Mouse (Mus musculus) bone marrow macrophage, adult 2 months (primary cell): Measurements from ENCODE around the gene Mrgprx2.
"Not testable (repeated sequence)": the region's sequence is repeated elsewhere in the genome, so short reads cannot be mapped to it uniquely, and the experiment has no call there.

ENCODE experiments used
- CTCF ChIP-seq: IDR thresholded peaks from 2 replicates; pipeline ENCODE4 v1.5.1; 2012; ENCODE audit warnings: low read depth, mild to moderate bottlenecking, low read length, moderate library complexity
- POLR2A ChIP-seq: IDR thresholded peaks from 2 replicates; pipeline ENCODE4 v1.6.1; 2012; ENCODE audit warnings: mild to moderate bottlenecking, low read depth, low read length, borderline replicate concordance

- not testable (repeated sequence) for TF ChIP-seq CTCF, POLR2A
Measured at GRCm38 (mm10) chr7:48435936-48436335, 63.2 kb downstream of the Mrgprx2 start.
